ENCODE assay signal across 22 mouse cellular contexts in genomic region chr2:66727585-66727974, GRCm38 (mm10). TPM values are rescaled to one million over a fixed set of nuclear protein-coding genes. Genes with fewer than 3 reads are reported as not detected.
A peak's percentile ranks its signal among the peaks of the same experiment; 100 is the strongest.
DNase-seq lines count a peak whose midpoint lies in the region; ATAC-seq and TF ChIP-seq lines count a peak whose summit lies in the region.
"Had no signal": no experiment of that assay in that cellular context is flagged by ENCODE, and none has a peak within 500 bp of the region (broad histone marks: within the 10 kb centered on the region; RNA-seq: fewer than 3 reads in every experiment).

No protein-coding gene starts in this region.

- ATAC-seq in forebrain, embryonic 15.5 days (replicated peaks) = no peak
- ATAC-seq: activated CD4-positive, CD25-positive, alpha-beta regulatory T cell, adult 4 months; forebrain, embryonic 16.5 days; intestine, embryonic 16.5 days; Patski had no signal

- H3K27ac ChIP-seq in layer of hippocampus, adult 2 months = peak overlapping the region; percentile 19; the same call in 1 of the 2 replicates
- H3K27ac ChIP-seq in forebrain, embryonic 15.5 days (replicated peaks) = no peak overlapping the region
- H3K27ac ChIP-seq: embryonic facial prominence, embryonic 10.5 days; heart, embryonic 13.5 days; hindbrain, embryonic 15.5 days had no signal

- H3K27me3 ChIP-seq in forebrain, embryonic 15.5 days = no peaks in the 10 kb centered on the region
- H3K27me3 ChIP-seq: CH12.LX; heart, embryonic 13.5 days; hindbrain, embryonic 15.5 days; Patski had no signal

- no peaks in the 10 kb centered on the region for H3K36me3 ChIP-seq in forebrain, embryonic 15.5 days
- H3K36me3 ChIP-seq: embryonic facial prominence, embryonic 10.5 days; heart, embryonic 13.5 days; hindbrain, embryonic 15.5 days had no signal

- H3K9ac ChIP-seq in forebrain, embryonic 15.5 days (replicated peaks) = no peak overlapping the region
- H3K9ac ChIP-seq: heart, embryonic 13.5 days; hindbrain, embryonic 15.5 days had no signal

- H3K4me1 ChIP-seq in forebrain, embryonic 15.5 days = no peaks in the 10 kb centered on the region
- H3K4me1 ChIP-seq: embryonic facial prominence, embryonic 10.5 days; heart, embryonic 13.5 days; hindbrain, embryonic 15.5 days had no signal

- no peak for TF ChIP-seq CTCF in layer of hippocampus, adult 2 months (conservative IDR thresholded peaks at IDR 0.05)

- no peak overlapping the region for H3K4me2 ChIP-seq in forebrain, embryonic 15.5 days (replicated peaks)
- H3K4me2 ChIP-seq: heart, embryonic 13.5 days; hindbrain, embryonic 15.5 days had no signal

- DNase-seq in layer of hippocampus, adult 2 months (ENCODE audit: low spot score in 2 of 2) = no peak
- no peak for DNase-seq in layer of hippocampus, adult 9-11 months
- peak; percentile 44 to 54 for DNase-seq in cerebellum, adult 18-20 months
- DNase-seq in cerebellum, adult 9-11 months = peak; percentile 56
- DNase-seq in urinary bladder, postnatal 14 days (ENCODE audit: low spot score) = no peak
- DNase-seq in thymus, adult 18-20 months = no peak
- DNase-seq: adrenal gland, postnatal 14 days; gastrocnemius, postnatal 25 days; heart, postnatal 36 days; kidney, adult 2 months had no signal

- H3K9me3 ChIP-seq in forebrain, embryonic 15.5 days = no peaks in the 10 kb centered on the region
- H3K9me3 ChIP-seq: embryonic facial prominence, embryonic 10.5 days; heart, embryonic 13.5 days; hindbrain, embryonic 15.5 days had no signal

- H3K4me3 ChIP-seq in layer of hippocampus, adult 2 months = no peak overlapping the region
- H3K4me3 ChIP-seq in forebrain, embryonic 15.5 days = no peak overlapping the region
- H3K4me3 ChIP-seq: embryonic facial prominence, embryonic 10.5 days; erythroblast, embryonic 14.5 days; heart, embryonic 13.5 days; hindbrain, embryonic 15.5 days had no signal

RNA-seq across cellular contexts. Expression of gene Scn7a, which starts 57.1 kb away (rescaled TPM):
- total RNA-seq in layer of hippocampus, adult 2 months (2021) = 1 to 10 TPM in 1 of 2 experiments, under 1 TPM in 1; 0.74 to 1.0 TPM
- polyA plus RNA-seq in forebrain, embryonic 15.5 days (2015; fragmentation: Nextera tagmentation; extraction: Ambion mirVana) = not detected in 2 replicates
- total RNA-seq: CH12.LX; granulocyte monocyte progenitor cell, adult 5-6 weeks had no signal
- polyA plus RNA-seq: erythroblast, embryonic 14.5 days; forebrain, embryonic 11.5 days; forebrain, embryonic 16.5 days; Patski had no signal

Comparison
In these comparisons a context has a peak if more than half of its experiments do, and no peak if none do; other contexts are left out.
1. DNase-seq: peak in cerebellum, adult 18-20 months (2 of 2) and cerebellum, adult 9-11 months (single experiment); none in layer of hippocampus, adult 2 months (0 of 2), layer of hippocampus, adult 9-11 months (single experiment), urinary bladder, postnatal 14 days (single experiment) and thymus, adult 18-20 months (0 of 2).